Mouse (Mus musculus) layer of hippocampus, adult 9-10 months (tissue): Measurements from ENCODE around the gene Slc25a22.
"Not testable (repeated sequence)": the region's sequence is repeated elsewhere in the genome, so short reads cannot be mapped to it uniquely, and the experiment has no call there.

ENCODE experiments used
- DNase-seq: peaks from one replicate; pipeline ENCODE4 v3.0.0; 2022; ENCODE audit warnings: low spot score

The Slc25a22 gene

GRCm38 (mm10) chr7:141457986-141458660 lies 20.4 kb upstream of the Slc25a22 start:
- no peak for DNase-seq

GRCm38 (mm10) chr7:141457236-141457635 lies 19.5 kb upstream of the Slc25a22 start:
- no peak for DNase-seq

GRCm38 (mm10) chr7:141456739-141457138 lies 19.0 kb upstream of the Slc25a22 start:
- no peak for DNase-seq

- no peak for DNase-seq
Measured at GRCm38 (mm10) chr7:141455610-141456314, 18.1 kb upstream of the Slc25a22 start.

- DNase-seq = no peak
Measured at GRCm38 (mm10) chr7:141454967-141455551, 17.4 kb upstream of the Slc25a22 start, which contains the start of gene Pnpla2. Gene Pnpla2 (plus strand): TSS chr7:141455198.

GRCm38 (mm10) chr7:141453636-141454035 lies 15.9 kb upstream of the Slc25a22 start:
- DNase-seq = no peak

GRCm38 (mm10) chr7:141451928-141452327 lies 14.2 kb upstream of the Slc25a22 start:
- DNase-seq = no peak

- peak; percentile 92 for DNase-seq
Measured at GRCm38 (mm10) chr7:141447110-141447991, 9.7 kb upstream of the Slc25a22 start, which contains the start of gene Rplp2. Gene Rplp2 (plus strand): TSS chr7:141447370.

- DNase-seq = not testable (repeated sequence)
Measured at GRCm38 (mm10) chr7:141446374-141446773, 8.7 kb upstream of the Slc25a22 start.

- no peak for DNase-seq
Measured at GRCm38 (mm10) chr7:141443828-141444237, 6.1 kb upstream of the Slc25a22 start, which contains the start of gene Pidd1. Gene Pidd1 (minus strand): TSS chr7:141444025.

- DNase-seq = no peak
Measured at GRCm38 (mm10) chr7:141443081-141443821, 5.6 kb upstream of the Slc25a22 start.

- no peak for DNase-seq
Measured at GRCm38 (mm10) chr7:141442199-141442598, 4.5 kb upstream of the Slc25a22 start.

GRCm38 (mm10) chr7:141441460-141441859 lies 3.8 kb upstream of the Slc25a22 start:
- no peak for DNase-seq

GRCm38 (mm10) chr7:141440613-141441012 lies 2.9 kb upstream of the Slc25a22 start:
- DNase-seq = no peak

- DNase-seq = no peak
Measured at GRCm38 (mm10) chr7:141439811-141440210, 2.1 kb upstream of the Slc25a22 start.

- no peak for DNase-seq
Measured at GRCm38 (mm10) chr7:141439140-141439679, 1.5 kb upstream of the Slc25a22 start.

GRCm38 (mm10) chr7:141438201-141438968 lies 693 bp upstream of the Slc25a22 start:
- DNase-seq = no peak

GRCm38 (mm10) chr7:141436523-141436892 lies 1.2 kb downstream of the Slc25a22 start:
- DNase-seq = no peak

- no peak for DNase-seq
Measured at GRCm38 (mm10) chr7:141435856-141436522, 1.7 kb downstream of the Slc25a22 start.
